Mouse (Mus musculus): ENCODE measurements around the gene Ncbp3. TPM values are rescaled to one million over a fixed set of nuclear protein-coding genes. Genes with fewer than 3 reads are reported as not detected.

Ncbp3 gene
- total RNA-seq, 2 experiments from 2014 or later: 8.3 to 9.1 TPM

GRCm38 (mm10) chr11:73076733-73077132, 29.1 kb downstream of the Ncbp3 start:
- intact Hi-C loops (cut with DNase I): no loop called here
- DNase-seq (ENCODE audit: extremely low spot score in 1 of 2, low spot score in 2 of 2): no peak

DNA sequence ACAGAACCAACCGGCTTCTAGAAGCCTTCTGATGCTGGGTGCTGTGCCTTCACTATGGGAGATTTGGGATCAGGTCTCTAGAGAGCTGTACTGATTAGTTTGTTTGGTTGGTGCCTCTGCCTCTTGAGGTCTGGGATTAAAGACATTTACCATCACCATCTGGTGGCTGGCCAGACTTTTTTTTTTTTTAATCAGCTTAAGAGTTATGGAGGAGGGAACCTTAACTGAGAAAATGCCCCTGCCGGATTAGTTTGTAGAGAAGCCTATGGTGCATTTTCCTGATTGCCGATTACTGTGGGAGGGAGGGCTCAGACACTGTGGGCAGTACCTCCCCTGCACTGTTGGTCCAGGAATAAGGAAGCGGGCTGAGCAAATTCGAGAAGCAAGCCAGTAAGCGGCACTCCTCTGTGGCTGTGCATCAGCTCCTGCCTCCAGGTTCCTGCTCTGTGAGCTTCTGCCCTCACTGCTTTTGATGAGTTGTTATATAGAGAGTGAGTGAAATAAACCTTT, 29.7 kb downstream of the Ncbp3 start:
- intact Hi-C loops (cut with DNase I): no loop called here
- DNase-seq (ENCODE audit: extremely low spot score in 1 of 2, low spot score in 2 of 2): no peak

DNA sequence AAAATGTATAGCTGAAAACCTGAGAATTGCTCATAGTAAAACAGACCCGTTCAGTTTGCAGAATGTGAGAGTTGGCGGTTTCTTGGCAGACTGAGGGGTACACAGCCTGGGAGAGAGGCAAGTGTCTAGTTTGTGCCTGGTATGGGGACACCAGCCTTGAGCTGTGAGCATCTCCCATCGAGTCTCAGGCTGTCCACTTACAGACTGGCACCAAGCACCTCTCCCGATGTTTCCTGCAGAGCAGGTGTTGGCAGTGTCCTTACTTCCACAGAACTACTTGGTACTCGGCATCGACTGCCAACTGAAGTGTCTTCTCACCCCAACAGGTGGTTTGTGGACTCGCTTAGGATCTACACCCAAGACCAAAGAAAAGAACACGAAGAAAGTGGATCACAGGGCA, 31.0 kb downstream of the Ncbp3 start:
- DNase-seq (ENCODE audit: extremely low spot score in 1 of 2, low spot score in 2 of 2): no peak
- intact Hi-C loops (cut with DNase I): no loop called here

GRCm38 (mm10) chr11:73080306-73080705, 32.7 kb downstream of the Ncbp3 start:
- intact Hi-C loops (cut with DNase I): no loop called here
- DNase-seq (ENCODE audit: extremely low spot score in 1 of 2, low spot score in 2 of 2): no peak

DNA sequence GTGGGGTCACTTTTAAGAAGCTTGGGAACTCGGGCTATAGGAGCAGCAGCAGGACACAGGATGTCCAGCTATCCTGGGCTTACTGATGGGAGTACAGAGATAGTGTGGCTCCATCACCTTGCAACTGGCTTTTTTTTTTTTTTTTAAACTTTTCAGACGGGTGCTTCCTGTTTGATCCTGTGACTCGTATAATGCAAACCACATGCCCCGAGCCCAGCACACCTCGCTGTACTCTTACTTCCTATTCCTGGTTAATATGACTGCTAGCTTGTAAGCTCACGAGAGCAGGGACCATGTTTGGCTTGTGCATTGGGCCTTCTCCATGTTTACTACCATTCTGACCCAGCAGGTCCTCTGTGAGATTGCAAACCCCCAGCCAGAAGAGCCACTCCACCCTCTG, 36.7 kb downstream of the Ncbp3 start:
- intact Hi-C loops (cut with DNase I): no loop called here

DNA sequence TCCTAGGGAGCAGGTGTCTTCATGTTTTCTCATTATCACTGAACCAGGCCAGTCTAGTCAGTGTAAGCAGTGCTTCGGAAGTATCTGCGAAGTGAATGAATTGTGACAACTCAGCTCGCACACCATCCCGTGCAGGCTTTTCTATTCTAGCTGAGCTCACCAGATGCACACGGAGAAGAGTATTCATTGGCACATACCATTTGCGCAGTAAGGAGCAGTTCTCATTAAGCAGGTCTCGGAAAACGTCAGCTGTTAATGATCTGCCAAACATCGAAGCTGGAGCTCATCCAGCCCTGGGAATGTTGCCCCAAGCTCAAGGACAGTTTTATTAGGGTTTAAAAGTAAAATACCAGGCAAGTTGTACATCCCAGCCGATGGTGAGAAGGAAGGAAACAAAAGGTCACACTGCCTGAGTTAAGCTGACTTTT, 37.2 kb downstream of the Ncbp3 start:
- intact Hi-C loops (cut with DNase I): no loop called here

More for the DNA sequence above, 36.7 kb downstream of the Ncbp3 start:
- no peak for DNase-seq (ENCODE audit: extremely low spot score in 1 of 2, low spot score in 2 of 2)

DNA sequence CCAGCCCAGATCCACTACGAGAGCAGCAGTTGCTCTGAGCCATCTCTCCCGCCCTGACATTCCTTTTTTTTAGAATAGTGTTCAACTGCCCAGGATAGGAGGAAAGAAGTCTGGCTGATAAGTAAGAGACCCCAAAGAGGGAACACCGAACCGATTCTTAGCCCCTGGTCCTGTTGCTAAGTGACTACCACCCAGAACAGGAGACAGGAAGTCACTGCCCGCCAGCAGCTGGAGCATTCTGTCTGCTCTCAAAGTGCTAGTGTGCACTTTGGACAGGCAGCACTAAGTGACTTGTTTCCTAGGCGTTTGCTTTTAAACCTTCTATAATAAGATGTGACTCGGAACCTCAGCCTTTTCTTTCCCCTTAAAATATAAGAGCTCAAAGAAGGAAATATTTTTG, 37.8 kb downstream of the Ncbp3 start:
- no peak for DNase-seq (ENCODE audit: extremely low spot score in 1 of 2, low spot score in 2 of 2)
- intact Hi-C loops (cut with DNase I): no loop called here

More for the DNA sequence above, 37.2 kb downstream of the Ncbp3 start:
- peak in 1 of 2 experiments; percentile 38 for DNase-seq (ENCODE audit: extremely low spot score in 1 of 2, low spot score in 2 of 2)

GRCm38 (mm10) chr11:73087700-73088480, 40.3 kb downstream of the Ncbp3 start:
- intact Hi-C loops (cut with DNase I): no loop called here
- DNase-seq (ENCODE audit: extremely low spot score in 1 of 2, low spot score in 2 of 2): no peak

DNA sequence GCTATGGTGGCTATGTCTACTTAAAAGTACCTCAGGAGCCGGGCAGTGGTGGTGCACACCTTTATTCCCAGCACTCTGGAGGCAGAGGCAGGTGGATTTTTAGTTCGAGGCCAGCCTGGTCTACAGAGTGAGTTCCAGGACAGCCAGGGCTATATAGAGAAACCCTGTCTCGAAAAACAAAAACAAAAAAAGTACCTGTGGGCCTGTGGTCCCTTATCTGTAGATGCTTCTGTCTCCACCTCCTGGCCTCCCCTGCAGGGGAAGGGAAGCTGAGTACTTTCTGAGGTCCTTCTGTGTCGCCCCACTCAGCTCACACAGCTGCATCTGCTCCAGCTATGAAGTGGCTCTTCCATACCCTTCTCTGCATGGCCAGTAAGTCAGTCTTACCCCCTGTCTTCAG, 42.7 kb downstream of the Ncbp3 start, which contains the start of gene Itgae:
Itgae (plus strand) TSS at position 301 of the 400 bp plus-strand sequence.
- intact Hi-C loops (cut with DNase I): no loop called here
- no peak for DNase-seq (ENCODE audit: extremely low spot score in 1 of 2, low spot score in 2 of 2)

- DNase-seq (ENCODE audit: extremely low spot score in 1 of 2, low spot score in 2 of 2): no peak
- intact Hi-C loops (cut with DNase I): no loop called here
These were observed 43.2 kb downstream of the Ncbp3 start for GRCm38 (mm10) chr11:73090826-73091225.

- DNase-seq (ENCODE audit: extremely low spot score in 1 of 2, low spot score in 2 of 2): no peak
- intact Hi-C loops (cut with DNase I): no loop called here
These were observed 44.5 kb downstream of the Ncbp3 start for GRCm38 (mm10) chr11:73092057-73092456.

GRCm38 (mm10) chr11:73092877-73093276, 45.3 kb downstream of the Ncbp3 start:
- no peak for DNase-seq (ENCODE audit: extremely low spot score in 1 of 2, low spot score in 2 of 2)
- intact Hi-C loops (cut with DNase I): no loop called here

DNA sequence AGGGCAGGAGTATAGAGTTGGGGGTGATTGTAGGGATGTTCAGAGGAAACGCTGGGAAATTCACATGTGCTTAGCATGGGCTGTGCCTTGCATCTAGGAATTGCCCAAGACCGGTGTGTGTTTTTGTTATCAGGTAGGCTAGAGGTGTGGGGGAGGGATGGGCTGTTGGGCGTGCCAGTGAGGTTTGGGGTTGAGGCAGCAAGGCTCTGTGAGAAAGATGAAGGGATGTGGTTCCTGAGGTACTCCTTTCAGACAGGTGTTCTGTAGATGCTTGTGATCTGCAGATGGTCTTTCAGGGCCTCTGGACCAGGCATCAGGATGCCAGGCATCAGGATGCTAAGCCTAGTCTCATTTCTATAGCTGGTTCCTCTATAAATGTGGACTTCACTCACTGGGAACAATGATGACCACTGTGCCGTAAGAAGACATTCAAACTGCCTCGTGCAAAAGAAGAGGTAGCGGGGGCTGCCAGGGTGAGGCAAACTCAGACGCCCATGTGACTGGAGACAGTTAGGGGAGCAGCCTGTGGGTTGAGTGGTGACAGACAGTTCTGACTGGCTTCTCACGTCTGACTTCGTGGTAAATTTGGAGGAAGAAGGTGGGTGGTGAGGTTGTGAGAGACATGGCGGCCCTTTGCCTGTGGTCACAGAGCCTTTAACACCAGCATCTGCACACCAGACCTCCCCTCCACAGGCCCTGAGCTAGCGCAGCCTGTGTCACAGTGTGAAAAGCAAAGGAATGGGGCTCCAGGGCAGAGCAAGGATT, 46.8 kb downstream of the Ncbp3 start:
- intact Hi-C loops (cut with DNase I): no loop called here
- DNase-seq (ENCODE audit: extremely low spot score in 1 of 2, low spot score in 2 of 2): no peak

- DNase-seq (ENCODE audit: extremely low spot score in 1 of 2, low spot score in 2 of 2): no peak
- intact Hi-C loops (cut with DNase I): no loop called here
These were observed 51.3 kb downstream of the Ncbp3 start for GRCm38 (mm10) chr11:73098860-73099259.

GRCm38 (mm10) chr11:73099976-73100750, 52.6 kb downstream of the Ncbp3 start:
- intact Hi-C loops (cut with DNase I): no loop called here
- DNase-seq (ENCODE audit: extremely low spot score in 1 of 2, low spot score in 2 of 2): no peak

- no peak for DNase-seq (ENCODE audit: extremely low spot score in 1 of 2, low spot score in 2 of 2)
- intact Hi-C loops (cut with DNase I): no loop called here
These were observed 53.7 kb downstream of the Ncbp3 start for GRCm38 (mm10) chr11:73101308-73101707.

GRCm38 (mm10) chr11:73105246-73105645, 57.7 kb downstream of the Ncbp3 start:
- intact Hi-C loops (cut with DNase I): no loop called here
- DNase-seq (ENCODE audit: extremely low spot score in 1 of 2, low spot score in 2 of 2): no peak

DNA sequence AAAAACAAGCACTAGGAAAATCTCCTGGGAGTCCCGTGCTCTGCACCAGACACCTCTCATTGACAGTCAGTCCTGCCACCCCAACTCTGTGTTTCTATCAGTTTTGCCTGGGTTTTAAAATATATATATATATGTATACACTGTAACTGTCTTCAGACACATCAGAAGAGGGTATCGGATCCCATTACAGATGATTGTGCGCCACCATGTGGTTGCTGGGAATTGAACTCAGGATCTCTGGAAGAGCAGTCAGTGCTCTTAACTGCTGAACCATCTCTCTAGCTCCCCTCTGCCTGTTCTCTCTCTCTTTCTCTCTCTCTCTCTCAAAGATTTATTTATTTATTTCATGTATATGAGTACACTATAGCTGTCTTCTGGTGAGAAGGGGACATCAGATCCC, 59.8 kb downstream of the Ncbp3 start:
- DNase-seq (ENCODE audit: extremely low spot score in 1 of 2, low spot score in 2 of 2): peak; percentile 60
- intact Hi-C loops (cut with DNase I): loop anchor here (2.0 kb wide), 1 partner anchor 37 kb away; no protein-coding TSS in a partner anchor
